Mouse (Mus musculus) liver, postnatal 0 days (tissue): Measurements from ENCODE around the gene Spred2.

Source experiments
- CTCF ChIP-seq: sonication (generic); IDR thresholded peaks from 2 replicates; pipeline ENCODE4 v1.5.1; 2016; ENCODE audit warnings: antibody characterized with exemption, low read depth
- EP300 ChIP-seq: IDR thresholded peaks from 2 replicates; pipeline ENCODE4 v1.6.1; 2016; ENCODE audit warnings: antibody characterized with exemption, low read depth, mild to moderate bottlenecking

- TF ChIP-seq CTCF (no peak), EP300 (no peak)
Observed at GRCm38 (mm10) chr11:19985283-19985854, 61.2 kb downstream of the Spred2 start.
